Mouse (Mus musculus) forebrain, embryonic 10.5 days (tissue): ENCODE measurements at regions not wholly inside any gene's neighbourhood (a gene's known extent, or its start where the extent isn't known, plus 50 kb on each side); places are given as distances from the start of the nearest gene placed in this dataset.

Experiments
- DNase-seq: peaks from one replicate; pipeline ENCODE4 v3.0.0-alpha.2; 2017; ENCODE audit warnings: low spot score; ENCODE audit errors: extremely low spot score
- H3K27ac ChIP-seq: fragments of 300-500 bp; sonication (generic); 2 replicates; pipeline ENCODE4 v1.5.1; 2016; ENCODE audit warnings: mild to moderate bottlenecking
- H3K27me3 ChIP-seq: fragments of 300-500 bp; sonication (generic); 2 replicates; pipeline ENCODE4 v1.6.1; 2016; ENCODE audit warnings: mild to moderate bottlenecking; ENCODE audit not compliant: poor library complexity, severe bottlenecking
- H3K36me3 ChIP-seq: fragments of 300-500 bp; sonication (generic); replicated peaks from 2 replicates; pipeline ENCODE4 v1.6.1; 2016; ENCODE audit warnings: mild to moderate bottlenecking, moderate library complexity
- H3K4me1 ChIP-seq: fragments of 300-500 bp; sonication (generic); 2 replicates; pipeline ENCODE4 v1.6.1; 2016
- H3K4me3 ChIP-seq: fragments of 300-500 bp; sonication (generic); 2 replicates; pipeline ENCODE4 v1.5.1; 2016; ENCODE audit warnings: mild to moderate bottlenecking, moderate library complexity
- H3K9me3 ChIP-seq: fragments of 300-500 bp; sonication (generic); 2 replicates; pipeline ENCODE4 v1.6.1; 2016; ENCODE audit warnings: mild to moderate bottlenecking, moderate library complexity
- WGBS: fragments of 180-500 bp; shearing (Covaris S2); methylation state at CpG from one replicate; pipeline ENCODE4 v1.1.7; 2016; 5-methylcytosine and 5-hydroxymethylcytosine counted together

GRCm38 (mm10) chr6:93075011-93075410 is 131.7 kb upstream of the Adamts9 start:
- no peaks in the 10 kb centered on the region for H3K27me3 ChIP-seq
- no peak overlapping the region for H3K27ac ChIP-seq
- DNase-seq, result no peak
- 84% methylated on average over 4 of the region's 4 CpGs for WGBS
- no peaks in the 10 kb centered on the region for H3K36me3 ChIP-seq
- H3K4me3 ChIP-seq, result no peak overlapping the region
- no peaks in the 10 kb centered on the region for H3K4me1 ChIP-seq
- H3K9me3 ChIP-seq, result no peaks in the 10 kb centered on the region

GRCm38 (mm10) chr6:93070916-93071315 is 127.6 kb upstream of the Adamts9 start:
- H3K9me3 ChIP-seq, result no peaks in the 10 kb centered on the region
- no peak for DNase-seq
- no peaks in the 10 kb centered on the region for H3K36me3 ChIP-seq
- H3K4me3 ChIP-seq, result no peak overlapping the region
- no peaks in the 10 kb centered on the region for H3K27me3 ChIP-seq
- H3K4me1 ChIP-seq, result peaks cover 17% of the 10 kb centered on the region
- 92% methylated on average over 5 of the region's 5 CpGs for WGBS
- no peak overlapping the region for H3K27ac ChIP-seq

- Histone ChIP-seq H3K27me3 (no peaks in the 10 kb centered on the region), H3K36me3 (no peaks in the 10 kb centered on the region), H3K4me1 (peaks cover 21% of the 10 kb centered on the region), H3K27ac (no peak overlapping the region), H3K4me3 (no peak overlapping the region), H3K9me3 (no peaks in the 10 kb centered on the region)
- DNase-seq, result no peak
- 92% methylated on average over 5 of the region's 5 CpGs for WGBS
These were observed 124.5 kb upstream of the Adamts9 start for GRCm38 (mm10) chr6:93067808-93068207.

- H3K36me3 ChIP-seq, result no peaks in the 10 kb centered on the region
- peak; percentile 39 for DNase-seq
- peaks cover 29% of the 10 kb centered on the region for H3K4me1 ChIP-seq
- peak overlapping the region; percentile 76 for H3K27ac ChIP-seq
- no peaks in the 10 kb centered on the region for H3K9me3 ChIP-seq
- 40% methylated on average over 11 of the region's 11 CpGs for WGBS
- no peaks in the 10 kb centered on the region for H3K27me3 ChIP-seq
- H3K4me3 ChIP-seq, result no peak overlapping the region; the same call in 1 of the 2 replicates
These were observed 123.5 kb upstream of the Adamts9 start for GRCm38 (mm10) chr6:93066553-93067376.

GRCm38 (mm10) chr6:93065917-93066552 is 122.7 kb upstream of the Adamts9 start:
- Histone ChIP-seq H3K27ac (peak overlapping the region; percentile 76), H3K4me3 (no peak overlapping the region), H3K9me3 (no peaks in the 10 kb centered on the region), H3K4me1 (peaks cover 37% of the 10 kb centered on the region), H3K27me3 (no peaks in the 10 kb centered on the region), H3K36me3 (no peaks in the 10 kb centered on the region)
- 65% methylated on average over 12 of the region's 12 CpGs for WGBS
- no peak for DNase-seq

GRCm38 (mm10) chr6:93065366-93065765 is 122.1 kb upstream of the Adamts9 start:
- Histone ChIP-seq H3K9me3 (no peaks in the 10 kb centered on the region), H3K4me1 (peaks cover 38% of the 10 kb centered on the region), H3K27me3 (no peaks in the 10 kb centered on the region), H3K36me3 (no peaks in the 10 kb centered on the region), H3K4me3 (no peak overlapping the region), H3K27ac (no peak overlapping the region)
- WGBS, result 92% methylated on average over 6 of the region's 6 CpGs
- DNase-seq, result no peak

GRCm38 (mm10) chr6:93064366-93064765 is 121.1 kb upstream of the Adamts9 start:
- H3K27me3 ChIP-seq, result no peaks in the 10 kb centered on the region
- H3K9me3 ChIP-seq, result no peaks in the 10 kb centered on the region
- WGBS, result 85% methylated on average over 7 of the region's 7 CpGs
- no peak overlapping the region for H3K27ac ChIP-seq
- H3K4me3 ChIP-seq, result no peak overlapping the region
- DNase-seq, result no peak
- H3K4me1 ChIP-seq, result peaks cover 38% of the 10 kb centered on the region
- H3K36me3 ChIP-seq, result no peaks in the 10 kb centered on the region

- no peak for DNase-seq
- no peaks in the 10 kb centered on the region for H3K36me3 ChIP-seq
- no peaks in the 10 kb centered on the region for H3K27me3 ChIP-seq
- 56% methylated on average over 3 of the region's 3 CpGs for WGBS
- peaks cover 29% of the 10 kb centered on the region for H3K4me1 ChIP-seq
- no peak overlapping the region for H3K4me3 ChIP-seq
- no peak overlapping the region for H3K27ac ChIP-seq
- no peaks in the 10 kb centered on the region for H3K9me3 ChIP-seq
These were observed 118.4 kb upstream of the Adamts9 start for GRCm38 (mm10) chr6:93061741-93062140.

GRCm38 (mm10) chr6:93045524-93045923 is 102.2 kb upstream of the Adamts9 start:
- Histone ChIP-seq H3K4me1 (peaks cover 18% of the 10 kb centered on the region), H3K27ac (no peak overlapping the region), H3K36me3 (no peaks in the 10 kb centered on the region), H3K9me3 (no peaks in the 10 kb centered on the region), H3K4me3 (no peak overlapping the region), H3K27me3 (peaks cover 26% of the 10 kb centered on the region)
- DNase-seq, result no peak
- 13% methylated on average over 2 of the region's 2 CpGs for WGBS

- no peak for DNase-seq
- Histone ChIP-seq H3K27ac (no peak overlapping the region), H3K36me3 (no peaks in the 10 kb centered on the region), H3K27me3 (peaks cover 12% of the 10 kb centered on the region), H3K4me3 (no peak overlapping the region), H3K4me1 (peaks cover 14% of the 10 kb centered on the region), H3K9me3 (no peaks in the 10 kb centered on the region)
- 90% methylated on average over 3 of the region's 3 CpGs for WGBS
These were observed 97.7 kb upstream of the Adamts9 start for GRCm38 (mm10) chr6:93041041-93041440.

- Histone ChIP-seq H3K4me1 (no peaks in the 10 kb centered on the region), H3K9me3 (no peaks in the 10 kb centered on the region; the same call in 1 of the 2 replicates), H3K36me3 (no peaks in the 10 kb centered on the region), H3K27me3 (no peaks in the 10 kb centered on the region), H3K4me3 (no peak overlapping the region), H3K27ac (no peak overlapping the region)
- no peak for DNase-seq
- 88% methylated on average over 1 of the region's 1 CpGs for WGBS
These were observed 88.6 kb upstream of the Adamts9 start for GRCm38 (mm10) chr6:93031812-93032330.

GRCm38 (mm10) chr6:93026068-93027022 is 83.1 kb upstream of the Adamts9 start:
- Histone ChIP-seq H3K27me3 (no peaks in the 10 kb centered on the region), H3K4me1 (no peaks in the 10 kb centered on the region), H3K36me3 (no peaks in the 10 kb centered on the region), H3K27ac (no peak overlapping the region), H3K4me3 (no peak overlapping the region), H3K9me3 (no peaks in the 10 kb centered on the region)
- WGBS, result 86% methylated on average over 9 of the region's 9 CpGs
- DNase-seq, result no peak
